Mouse (Mus musculus): ENCODE measurements around the gene Anks1b.

Gene Anks1b

DNA sequence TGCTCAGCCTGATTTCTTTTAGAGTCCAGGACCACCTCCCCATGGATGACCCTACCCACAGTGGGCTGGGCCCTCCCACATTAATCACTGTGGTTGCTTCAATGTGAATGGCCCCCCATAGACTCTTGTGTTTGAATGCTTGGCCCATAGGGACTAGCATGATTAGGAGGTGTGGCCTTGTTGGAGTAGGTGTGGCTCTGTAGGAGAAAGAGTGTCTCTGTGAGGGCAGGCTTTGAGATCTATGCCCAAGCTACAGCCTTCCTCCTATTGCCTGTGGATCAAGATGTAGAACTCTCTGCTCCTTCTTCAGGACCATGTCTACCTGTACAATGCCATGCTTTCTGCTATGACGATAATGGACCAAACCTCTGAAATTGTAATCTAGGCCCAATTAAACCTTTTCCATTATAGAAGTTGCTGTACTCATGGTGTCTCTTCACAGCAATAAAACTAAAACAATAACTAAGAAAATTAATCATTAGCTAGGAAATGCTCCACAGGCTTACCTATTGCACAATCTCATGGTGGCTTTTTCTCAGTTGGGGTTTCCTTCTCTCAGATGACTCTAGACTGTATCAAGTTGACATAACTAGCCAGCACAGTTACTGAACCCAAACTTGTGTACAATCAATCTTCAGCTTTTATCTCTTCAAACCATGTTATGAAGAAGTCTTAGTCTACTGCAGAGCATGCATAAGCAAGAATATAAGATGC, 73.5 kb downstream of the Anks1b start:
- DNase-seq (ENCODE audit: extremely low read depth, low read depth, low spot score), result no peak

DNA sequence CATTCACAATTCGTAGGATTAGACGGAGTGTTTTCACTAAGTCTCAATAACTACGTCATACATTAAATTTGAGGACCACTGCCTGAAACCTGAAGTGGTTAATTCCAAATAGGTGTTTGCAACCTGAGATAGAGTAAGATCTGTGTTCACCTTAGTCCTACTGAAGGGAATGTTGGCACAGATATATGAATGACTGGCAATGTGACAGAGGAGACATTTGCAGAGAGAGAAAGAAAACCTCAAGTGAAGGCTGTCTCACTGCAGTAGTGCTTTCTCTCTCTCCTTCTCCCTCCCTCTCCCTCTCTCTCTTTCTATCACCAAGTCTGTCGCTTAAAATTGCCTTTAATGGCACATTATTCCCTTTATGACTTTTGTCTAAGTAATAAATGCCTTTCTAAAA, 101.1 kb downstream of the Anks1b start:
- DNase-seq (ENCODE audit: extremely low read depth, low read depth, low spot score), result no peak

DNA sequence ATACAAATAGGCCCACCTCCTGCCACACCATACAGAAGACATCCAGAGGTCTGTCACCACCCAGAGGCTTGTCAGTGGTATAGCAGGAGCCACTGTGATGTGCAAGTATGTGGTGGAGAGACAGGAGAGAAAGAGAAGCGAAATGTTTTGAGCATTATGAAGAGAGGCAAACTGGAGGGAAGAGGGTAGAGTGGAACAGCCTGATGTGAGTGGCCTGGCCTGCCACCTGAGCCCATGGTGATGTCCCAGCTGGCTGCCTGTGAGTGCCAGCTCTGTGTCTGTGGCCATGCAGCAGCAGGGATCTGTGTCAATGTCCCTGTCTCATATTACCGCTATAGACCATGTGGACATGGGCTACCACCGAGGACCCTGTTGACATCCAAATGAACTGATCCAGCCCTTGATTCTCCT, 102.1 kb downstream of the Anks1b start:
- no peak for DNase-seq (ENCODE audit: extremely low read depth, low read depth, low spot score)

DNA sequence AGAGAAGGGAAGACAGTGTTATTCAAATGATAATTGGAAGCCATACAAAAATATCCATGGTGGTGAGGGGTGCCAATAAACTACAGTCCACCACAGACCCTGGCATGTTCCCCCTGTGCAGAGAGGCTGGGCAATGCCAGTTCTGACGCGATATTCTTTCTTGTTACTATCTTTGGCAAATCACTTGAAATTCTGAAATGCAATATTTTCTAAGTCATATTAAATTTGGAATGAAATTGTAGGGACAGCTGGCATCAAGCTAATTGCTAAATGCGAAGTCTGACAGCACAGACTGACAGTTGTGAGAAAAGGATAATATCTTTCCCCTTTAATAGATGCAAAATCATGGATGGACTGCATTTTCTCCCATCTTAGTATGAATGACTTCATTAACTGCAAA, 103.3 kb downstream of the Anks1b start:
- no peak for DNase-seq (ENCODE audit: extremely low read depth, low read depth, low spot score)

DNA sequence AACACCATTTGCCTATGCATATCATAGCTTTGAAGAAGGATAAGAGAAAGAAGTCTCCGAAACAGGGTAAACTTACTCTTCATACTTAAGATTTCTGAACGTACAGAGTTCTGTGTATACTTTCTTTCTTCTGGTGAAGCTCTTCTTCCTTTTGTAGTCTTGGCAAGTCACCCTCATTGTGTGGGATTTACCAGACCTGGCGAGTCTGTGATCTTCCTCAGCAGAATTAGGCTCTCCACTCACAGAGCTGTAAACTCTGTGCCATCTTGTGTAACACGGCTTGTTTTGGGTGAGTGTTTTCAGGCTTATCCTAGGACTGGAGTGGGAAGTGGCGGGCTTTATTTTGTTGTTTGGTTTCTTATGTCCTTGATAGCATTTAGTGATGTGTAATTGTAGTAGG, 120.9 kb downstream of the Anks1b start:
- DNase-seq (ENCODE audit: extremely low read depth, low read depth, low spot score), result no peak

DNA sequence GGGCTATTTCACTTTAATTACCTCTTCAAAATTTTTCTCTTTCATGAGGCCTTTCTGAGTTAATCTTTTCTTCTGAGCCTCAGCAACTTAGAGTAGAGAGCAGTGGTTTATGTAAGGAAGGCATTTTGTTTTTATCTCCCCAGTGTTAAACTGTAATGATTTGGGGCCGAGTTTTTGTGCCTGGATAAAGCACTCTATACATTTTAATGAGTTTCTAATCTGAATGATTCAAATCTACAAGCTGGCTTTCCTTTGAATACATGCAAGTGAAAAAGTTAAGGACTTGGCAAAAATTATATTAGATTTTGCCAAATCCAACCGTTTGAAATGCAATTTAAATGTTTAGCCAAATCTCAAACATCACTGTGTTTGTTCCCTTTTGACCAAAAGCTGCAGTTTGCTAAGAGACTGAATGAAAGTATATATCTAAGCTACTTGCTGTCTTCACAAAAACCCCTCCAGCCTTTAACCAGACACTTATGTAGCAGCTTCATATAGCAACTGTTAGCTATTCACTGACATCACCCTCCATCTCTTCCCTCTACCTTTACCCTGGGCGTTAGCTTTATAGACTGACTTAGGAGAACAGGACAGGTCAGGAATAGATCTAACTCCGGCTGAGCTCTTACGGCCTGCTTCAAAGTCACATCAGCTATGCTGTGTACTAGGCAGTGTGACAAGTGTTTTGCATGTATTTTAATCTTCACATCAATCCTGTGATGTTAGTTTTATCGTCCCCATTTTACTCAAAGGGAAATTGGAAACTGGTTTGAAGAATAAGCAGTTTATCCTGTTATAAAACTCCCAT, 122.5 kb downstream of the Anks1b start:
- no peak for DNase-seq (ENCODE audit: extremely low read depth, low read depth, low spot score)

DNA sequence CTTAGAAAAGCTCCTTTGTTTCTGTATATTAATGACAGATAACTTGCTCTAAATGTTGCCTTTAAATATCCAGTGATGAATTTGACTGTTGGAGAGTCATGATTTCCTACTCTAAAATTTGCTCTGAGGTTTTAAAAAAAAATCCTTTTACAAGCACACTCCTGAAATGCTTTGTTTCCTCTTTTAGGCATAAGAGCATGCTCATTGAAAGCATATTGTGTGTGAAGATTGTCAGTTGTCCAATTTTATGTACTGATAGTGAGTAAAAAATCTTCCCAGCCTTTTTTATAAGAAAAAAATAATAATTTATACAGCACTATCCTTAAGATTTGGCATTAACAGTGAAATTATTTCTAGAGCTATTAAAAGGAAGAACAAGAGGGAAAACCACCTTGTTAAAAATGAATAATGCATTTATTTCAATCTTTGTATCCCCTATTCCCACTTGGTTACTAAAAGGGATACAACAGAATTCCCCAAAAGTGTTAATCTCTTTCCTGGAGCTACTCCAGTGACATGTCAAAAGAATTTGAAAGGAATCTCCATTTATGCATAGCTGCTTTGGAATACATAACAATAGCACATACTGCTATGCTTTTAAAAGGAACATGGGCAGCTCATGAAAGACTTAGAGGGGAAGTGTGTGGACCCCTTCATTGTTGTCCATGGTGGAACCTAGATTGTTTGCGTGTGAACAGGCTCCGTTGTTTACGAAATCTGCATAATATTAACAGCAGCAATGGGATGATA, 130.8 kb downstream of the Anks1b start:
- no peak for DNase-seq (ENCODE audit: extremely low read depth, low read depth, low spot score)

DNA sequence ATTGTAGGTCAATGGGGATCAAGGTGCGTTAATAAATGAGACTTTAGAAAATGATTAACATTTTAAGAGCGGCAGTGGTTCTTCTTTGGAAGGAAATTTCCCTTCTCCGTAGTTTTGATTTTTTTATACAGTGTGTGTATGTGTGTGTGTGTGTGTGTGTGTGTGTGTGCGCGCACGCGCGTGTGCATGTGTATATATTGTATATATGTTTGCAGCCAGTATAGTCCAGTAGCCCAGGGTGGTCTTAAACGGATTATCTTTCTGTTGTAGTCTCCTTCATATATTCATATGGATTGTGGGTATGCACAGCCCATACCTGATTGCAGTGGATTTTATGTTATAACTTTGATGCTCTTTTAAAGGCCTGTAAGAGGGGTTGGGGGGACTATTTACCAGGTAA, 131.6 kb downstream of the Anks1b start:
- no peak for DNase-seq (ENCODE audit: extremely low read depth, low read depth, low spot score)

DNA sequence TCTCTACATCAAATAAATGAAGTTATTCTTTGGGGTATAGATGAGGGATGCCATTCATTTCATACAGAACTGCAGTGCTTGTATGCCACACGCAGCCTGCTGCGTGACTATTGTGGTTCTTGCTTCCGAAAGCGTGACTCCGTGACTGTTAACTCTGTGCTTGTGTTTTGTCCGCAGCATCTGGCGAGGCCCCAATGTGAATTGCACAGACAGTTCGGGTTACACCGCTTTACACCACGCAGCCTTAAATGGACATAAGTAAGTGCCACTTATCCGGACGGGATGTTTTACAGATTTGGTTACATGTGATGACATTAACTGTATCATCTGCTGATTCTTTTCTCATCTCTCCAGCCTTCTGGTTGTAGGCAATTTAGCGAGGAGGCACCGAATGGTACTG, 159.7 kb downstream of the Anks1b start:
- DNase-seq (ENCODE audit: extremely low read depth, low read depth, low spot score), result no peak

DNA sequence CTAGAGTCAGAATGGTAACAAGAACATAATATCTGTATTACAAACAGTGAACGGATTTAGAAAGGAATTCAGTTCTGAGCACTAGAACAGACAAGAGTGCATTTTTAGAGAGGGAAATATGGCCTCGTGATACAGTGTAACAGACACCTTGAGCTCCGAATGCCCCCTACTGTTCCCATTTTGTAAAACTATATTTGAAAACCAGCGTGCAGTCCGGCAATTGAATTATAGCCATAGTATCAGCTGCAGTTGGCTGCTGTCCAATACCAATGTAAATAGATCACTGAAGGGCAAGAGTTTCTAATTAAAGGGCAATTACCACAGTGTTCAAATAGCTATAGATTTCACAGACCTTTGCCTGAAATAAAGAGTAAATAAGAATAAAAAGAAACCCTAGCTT, 170.0 kb downstream of the Anks1b start:
- no peak for DNase-seq (ENCODE audit: extremely low read depth, low read depth, low spot score)

DNA sequence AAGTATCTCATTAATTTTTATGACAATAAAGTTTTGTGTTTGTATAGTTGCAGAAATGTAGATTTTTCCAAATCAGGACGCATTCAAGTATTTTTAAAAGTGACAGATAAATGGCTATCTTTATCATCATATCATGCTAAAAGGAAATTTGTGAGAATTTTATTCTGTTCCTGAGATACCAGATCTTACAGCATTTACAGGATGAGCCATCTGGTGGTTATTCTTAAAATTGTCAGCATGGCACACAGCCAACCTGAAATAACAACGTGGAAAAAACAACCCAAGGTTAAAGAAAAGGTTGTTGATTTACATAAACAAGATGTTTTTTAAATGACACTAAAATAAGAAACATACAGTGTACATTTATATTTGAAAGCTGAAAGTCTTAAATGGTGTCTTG, 170.5 kb downstream of the Anks1b start:
- DNase-seq (ENCODE audit: extremely low read depth, low read depth, low spot score), result no peak

DNA sequence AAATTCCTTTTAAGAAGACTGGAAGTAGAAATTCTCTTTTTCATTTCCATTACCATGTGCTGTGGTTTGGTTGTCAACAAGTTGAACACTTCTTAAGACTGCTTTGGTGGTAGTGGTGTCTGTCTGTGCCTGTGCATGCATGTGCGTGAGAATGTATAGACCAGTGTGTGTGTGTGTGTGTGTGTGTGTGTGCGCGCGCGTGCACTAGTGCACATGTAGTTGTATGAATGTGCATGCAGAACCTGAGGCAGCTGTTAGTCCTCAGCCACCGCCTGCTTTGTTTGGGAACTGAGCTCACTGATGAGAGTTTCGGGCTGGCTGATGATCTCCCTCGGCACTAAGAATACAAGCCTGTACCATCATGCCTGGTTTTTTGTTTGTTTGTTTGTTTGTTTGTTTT, 170.9 kb downstream of the Anks1b start:
- no peak for DNase-seq (ENCODE audit: extremely low read depth, low read depth, low spot score)

DNA sequence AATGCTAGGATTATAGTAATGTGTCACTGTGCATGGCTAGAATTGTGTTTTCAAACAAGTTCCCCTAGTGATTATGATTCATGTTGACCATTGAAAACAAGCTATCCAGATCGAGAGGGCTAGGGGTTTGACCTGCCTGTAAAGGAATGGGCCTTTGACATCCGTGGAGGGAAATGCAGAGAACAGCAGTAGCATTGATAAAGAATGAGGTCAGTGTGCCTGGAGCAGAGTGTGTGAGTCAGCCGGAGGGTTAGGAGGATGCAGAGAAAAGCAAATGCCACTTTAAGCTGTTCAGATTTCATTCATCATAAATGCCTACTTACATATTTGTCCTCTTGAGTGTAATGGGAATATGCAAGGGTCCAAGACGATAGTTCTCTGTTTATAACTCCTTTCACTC, 195.3 kb downstream of the Anks1b start:
- DNase-seq (ENCODE audit: extremely low read depth, low read depth, low spot score), result no peak

DNA sequence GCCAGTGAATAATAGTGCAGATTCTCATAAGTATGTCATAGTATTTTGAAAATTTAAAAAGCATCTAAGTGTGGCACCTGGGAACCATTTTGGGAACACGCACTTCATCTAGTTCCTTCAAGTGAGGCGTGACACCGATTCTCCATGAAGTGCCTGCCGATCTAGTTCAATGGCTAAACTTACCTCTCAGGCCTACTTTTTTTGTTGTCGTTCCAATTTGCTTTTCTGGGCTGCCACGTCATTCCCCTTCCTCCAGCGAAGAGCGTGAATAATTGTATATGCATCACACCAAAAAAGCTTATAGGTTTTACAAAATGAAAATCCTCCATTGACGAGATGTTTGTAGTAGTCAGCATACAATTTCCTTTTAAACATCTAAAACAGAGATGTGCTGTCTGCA, 204.6 kb downstream of the Anks1b start:
- DNase-seq (ENCODE audit: extremely low read depth, low read depth, low spot score), result no peak

DNA sequence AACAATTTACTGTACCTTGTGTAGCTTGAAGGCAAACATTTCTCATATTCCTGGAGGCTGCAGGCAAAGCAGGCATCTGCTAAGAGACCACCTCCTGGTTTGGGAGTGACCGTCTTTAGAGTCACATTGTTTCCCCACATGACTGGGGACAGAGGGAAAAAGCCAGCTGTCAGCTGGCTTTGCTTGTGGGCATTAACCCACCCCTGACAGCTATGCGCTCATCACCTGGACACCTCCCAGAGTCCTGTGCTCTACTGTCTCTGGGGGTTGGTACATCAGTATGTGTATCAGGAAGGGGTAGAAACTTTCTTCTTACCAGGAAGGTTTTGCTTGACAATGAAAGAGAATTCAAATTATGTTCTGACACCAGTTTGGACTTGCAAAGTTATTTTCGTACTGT, 207.8 kb downstream of the Anks1b start:
- no peak for DNase-seq (ENCODE audit: extremely low read depth, low read depth, low spot score)

DNA sequence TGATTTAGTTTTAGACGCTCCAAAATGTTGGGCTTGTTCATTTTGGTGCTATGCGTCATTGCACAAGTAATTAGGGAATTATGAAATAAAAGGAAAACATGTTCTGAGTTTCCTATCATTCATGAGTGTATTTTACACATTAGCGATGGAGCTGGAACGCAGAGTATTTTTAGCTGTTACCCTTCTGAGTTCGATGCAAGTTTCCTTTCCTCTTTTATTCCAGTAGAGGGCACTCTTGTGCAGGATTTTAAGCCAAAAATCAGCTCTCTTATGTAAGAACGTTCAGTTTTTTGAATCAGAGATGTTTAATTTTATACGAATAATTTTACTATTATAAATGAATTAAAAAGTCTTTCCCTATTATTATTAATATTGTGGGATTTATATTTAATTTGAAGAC, 208.3 kb downstream of the Anks1b start:
- no peak for DNase-seq (ENCODE audit: extremely low read depth, low read depth, low spot score)

DNA sequence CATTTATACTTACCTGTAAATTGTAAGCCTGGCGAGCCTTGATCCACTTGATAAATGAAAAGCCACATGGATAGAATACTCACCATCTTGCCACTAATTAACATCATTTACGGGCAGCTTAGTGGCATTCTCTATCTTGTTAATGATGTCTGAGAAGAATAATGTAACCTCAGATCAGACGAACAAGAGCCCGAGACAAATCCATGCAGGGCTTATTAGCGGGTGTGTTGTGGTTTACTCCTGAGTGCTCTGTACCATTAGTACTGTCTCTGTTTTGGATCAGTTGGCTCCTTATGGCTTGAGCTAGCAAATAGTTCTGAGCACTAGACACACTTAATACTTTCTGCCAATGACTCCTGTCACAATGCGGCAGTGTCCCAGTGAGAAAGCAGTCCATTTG, 220.6 kb downstream of the Anks1b start:
- DNase-seq (ENCODE audit: extremely low read depth, low read depth, low spot score), result no peak

DNA sequence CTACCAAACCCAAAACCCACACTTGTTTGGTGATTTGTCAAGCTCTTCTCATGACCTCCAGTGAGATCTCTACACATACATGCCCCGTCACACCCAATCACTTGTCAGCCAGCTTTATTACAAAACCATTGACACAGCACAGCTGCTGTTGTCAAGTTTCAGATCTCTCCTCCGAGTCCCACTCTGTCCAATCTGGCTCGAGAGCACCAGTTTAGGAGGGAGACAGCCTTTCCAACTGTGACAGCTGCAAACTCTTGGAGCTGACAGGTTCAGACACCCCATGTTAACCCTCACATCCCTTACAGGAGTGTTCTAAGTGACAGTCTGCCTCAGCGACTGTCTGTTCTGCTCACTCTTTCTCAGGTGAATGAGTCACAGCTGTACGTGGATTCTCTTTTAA, 239.4 kb downstream of the Anks1b start:
- DNase-seq (ENCODE audit: extremely low read depth, low read depth, low spot score), result no peak

DNA sequence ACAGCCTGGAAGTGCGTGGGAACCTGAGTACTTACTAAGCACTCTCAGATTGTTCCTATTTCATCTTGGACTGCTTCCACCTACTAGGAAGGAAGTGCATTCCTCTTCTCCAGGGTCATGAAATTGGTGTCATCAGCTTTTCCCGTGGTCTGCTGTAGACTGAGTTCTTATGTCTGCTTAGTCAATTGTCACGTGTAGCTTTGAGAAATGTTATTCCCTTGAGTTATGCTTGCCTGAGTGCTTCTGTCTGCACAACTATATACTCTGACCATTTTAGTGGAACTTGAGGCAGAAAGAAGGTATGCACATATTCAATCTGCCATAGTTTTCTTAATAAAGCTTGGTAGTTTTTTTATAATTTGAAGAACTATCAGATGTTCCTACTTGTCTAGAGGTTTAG, 243.6 kb downstream of the Anks1b start:
- no peak for DNase-seq (ENCODE audit: extremely low read depth, low read depth, low spot score)

DNA sequence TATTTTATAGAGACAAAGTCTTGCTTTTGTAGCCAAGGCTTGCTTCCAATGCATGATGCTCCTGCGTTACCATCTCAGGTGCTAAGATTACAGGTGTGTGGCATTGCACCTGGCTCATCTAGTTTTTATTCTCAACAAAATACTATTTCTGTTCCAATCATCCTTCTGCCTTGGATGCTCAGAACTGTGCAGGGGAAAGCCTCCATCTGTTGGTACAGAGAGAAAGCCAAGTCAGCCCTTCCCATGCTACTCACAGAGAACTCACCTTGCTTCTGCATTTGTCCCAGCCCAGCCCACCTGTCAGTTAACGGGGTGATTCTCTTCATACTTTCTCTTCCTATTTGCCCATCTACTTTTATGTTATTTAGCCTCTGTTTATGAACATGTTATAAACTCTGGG, 244.5 kb downstream of the Anks1b start:
- DNase-seq (ENCODE audit: extremely low read depth, low read depth, low spot score), result no peak

DNA sequence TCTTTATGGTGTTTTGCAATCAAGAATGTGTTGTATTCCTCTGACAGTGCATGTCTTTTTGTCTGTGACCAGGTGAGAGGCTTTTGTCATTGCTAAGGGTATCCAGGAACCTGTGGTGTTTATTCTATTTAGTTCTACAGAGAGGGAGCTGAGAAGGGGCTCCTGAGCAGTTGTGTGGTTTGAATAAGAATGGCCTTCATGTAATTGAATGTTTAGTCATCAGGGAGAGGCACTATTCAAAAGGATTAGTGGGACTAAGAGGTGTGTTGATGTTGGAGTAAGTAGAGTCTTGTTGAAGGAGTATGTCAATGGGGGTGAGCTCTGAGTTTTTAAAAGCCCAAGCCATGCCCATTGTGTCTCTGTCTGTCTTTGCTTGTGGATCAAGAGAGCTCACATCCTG, 264.2 kb downstream of the Anks1b start:
- no peak for DNase-seq (ENCODE audit: extremely low read depth, low read depth, low spot score)

DNA sequence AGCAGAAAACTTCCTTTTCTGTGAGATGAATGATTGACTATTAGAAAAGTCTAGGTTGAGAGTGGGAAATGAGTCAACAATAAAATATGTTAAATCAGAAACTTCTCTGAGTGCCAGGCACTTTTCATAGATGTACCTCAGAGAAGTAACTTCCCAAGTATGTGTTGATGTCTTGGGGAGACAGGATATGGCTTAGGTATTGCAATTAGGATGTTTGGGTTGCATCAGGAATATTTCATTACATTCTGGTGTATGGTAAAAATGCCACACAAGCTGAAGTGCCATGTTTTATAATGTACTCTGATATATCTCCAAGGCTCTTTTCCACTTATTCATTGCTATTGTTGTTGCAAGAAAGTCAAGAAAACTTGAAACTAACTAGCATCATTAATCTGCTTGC, 267.6 kb downstream of the Anks1b start:
- no peak for DNase-seq (ENCODE audit: extremely low read depth, low read depth, low spot score)
